Mouse (Mus musculus) retina, adult 2 months (tissue): ENCODE data around the gene Mbtps2.

Experiments
- DNase-seq: peaks from one replicate; pipeline ENCODE4 v3.0.0-alpha.2; 2012; ENCODE audit warnings: low read depth, low spot score

The Mbtps2 gene

GRCm38 (mm10) chrX:157501871-157502270, 96.6 kb downstream of the Mbtps2 start:
- DNase-seq = no peak

GRCm38 (mm10) chrX:157500004-157500403, 98.5 kb downstream of the Mbtps2 start:
- DNase-seq = no peak

DNA sequence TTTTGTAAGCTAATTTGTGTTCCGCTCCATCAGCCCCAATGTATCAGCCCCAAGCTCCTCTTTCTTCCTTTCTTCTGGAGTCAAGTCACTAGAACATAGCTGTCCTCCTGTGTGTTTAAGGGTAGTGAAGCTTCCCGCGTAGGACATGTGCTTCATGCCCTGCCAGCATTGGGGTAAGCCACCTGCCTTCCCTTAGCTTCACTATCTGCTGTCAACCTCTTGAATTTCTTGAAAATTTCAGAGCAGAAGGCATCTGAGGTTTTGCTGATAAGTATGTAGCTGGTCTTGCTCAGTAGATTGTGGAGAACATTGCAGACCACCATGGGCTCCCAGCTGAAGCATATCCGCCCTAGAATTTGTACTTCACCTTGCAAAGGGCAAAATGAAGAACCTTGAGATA, 105.4 kb downstream of the Mbtps2 start:
- no peak for DNase-seq

DNA sequence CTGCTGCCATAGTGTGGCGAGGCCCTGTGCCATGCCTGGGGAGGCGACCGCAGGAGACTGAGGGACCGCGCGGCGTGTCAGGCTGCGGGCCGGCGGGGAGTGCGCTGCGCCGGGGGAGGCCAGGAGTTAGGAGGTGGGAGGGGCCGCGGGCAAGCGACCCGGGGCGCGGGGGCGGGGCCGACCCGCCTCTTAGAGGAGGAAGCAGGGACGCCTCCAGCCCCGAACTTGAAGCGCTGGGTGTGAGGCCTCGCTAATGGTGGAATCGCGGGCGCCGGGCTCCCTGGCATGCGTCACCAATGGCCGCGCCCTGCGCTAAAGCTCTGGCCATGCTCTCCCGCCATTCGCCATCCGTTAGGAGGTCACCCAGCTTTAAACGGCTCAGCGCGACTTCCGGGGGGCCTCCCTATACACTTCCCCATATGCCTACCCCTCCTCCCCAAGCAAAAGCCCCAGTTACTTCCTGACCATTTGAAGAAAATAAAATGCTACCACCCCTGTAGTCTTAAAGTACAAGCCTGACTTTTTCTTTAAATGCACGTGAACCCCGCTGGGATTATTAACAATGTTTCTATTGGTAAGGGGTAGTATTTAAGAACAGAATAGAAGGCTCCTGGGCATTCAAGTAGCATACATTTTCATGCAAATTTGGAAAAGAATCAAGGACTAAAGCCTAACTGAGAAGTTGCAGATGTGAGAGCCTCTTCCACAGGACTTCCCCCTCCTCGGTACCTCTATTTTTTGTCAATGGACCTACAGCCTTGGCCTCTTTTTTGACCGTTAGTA, 106.4 kb downstream of the Mbtps2 start, which contains the start of gene Sms:
Gene Sms (minus strand): TSS at position 344 of the 783 bp plus-strand sequence.
- peak; percentile 41 for DNase-seq

DNA sequence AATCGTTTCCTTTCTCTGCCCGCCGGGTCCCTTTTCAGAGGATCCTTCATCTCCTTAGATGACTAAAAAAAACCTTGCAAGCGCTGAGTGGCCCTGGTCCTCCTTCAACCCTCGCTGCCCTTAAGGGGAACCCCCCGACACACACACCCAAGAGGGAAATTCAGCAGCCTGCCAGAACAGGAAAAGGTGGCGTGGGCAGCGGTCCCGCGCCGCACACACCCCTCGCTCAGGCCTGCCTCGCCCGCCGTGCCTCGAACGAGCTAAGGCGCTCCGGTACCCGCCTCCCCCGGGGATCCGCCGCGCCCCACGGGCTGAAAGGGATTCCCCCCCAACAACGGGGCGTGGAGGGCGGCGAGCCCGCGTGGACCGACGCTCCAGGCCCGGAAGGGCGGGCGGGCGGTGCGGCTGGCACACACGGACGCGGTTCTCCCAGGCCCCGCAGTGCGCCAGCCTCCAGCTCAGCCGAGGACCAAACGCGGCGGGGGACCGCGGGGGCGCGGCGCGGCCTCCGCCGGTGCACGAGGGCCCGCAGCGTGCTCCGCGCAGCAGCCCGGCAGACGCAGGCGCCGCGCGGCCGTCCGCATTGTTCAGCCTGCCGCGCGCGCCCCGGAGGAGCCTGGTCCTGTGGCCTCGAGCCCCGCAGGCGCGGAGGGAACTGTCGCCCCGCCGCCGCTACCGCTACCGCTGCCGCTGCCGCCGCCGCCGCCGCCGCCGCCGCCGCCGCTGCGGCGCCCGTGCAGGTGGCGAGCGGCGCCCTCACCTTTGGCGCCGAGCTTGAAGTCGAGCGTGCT, 107.2 kb downstream of the Mbtps2 start:
- DNase-seq = no peak

GRCm38 (mm10) chrX:157490769-157491144, 107.8 kb downstream of the Mbtps2 start:
- DNase-seq = no peak

DNA sequence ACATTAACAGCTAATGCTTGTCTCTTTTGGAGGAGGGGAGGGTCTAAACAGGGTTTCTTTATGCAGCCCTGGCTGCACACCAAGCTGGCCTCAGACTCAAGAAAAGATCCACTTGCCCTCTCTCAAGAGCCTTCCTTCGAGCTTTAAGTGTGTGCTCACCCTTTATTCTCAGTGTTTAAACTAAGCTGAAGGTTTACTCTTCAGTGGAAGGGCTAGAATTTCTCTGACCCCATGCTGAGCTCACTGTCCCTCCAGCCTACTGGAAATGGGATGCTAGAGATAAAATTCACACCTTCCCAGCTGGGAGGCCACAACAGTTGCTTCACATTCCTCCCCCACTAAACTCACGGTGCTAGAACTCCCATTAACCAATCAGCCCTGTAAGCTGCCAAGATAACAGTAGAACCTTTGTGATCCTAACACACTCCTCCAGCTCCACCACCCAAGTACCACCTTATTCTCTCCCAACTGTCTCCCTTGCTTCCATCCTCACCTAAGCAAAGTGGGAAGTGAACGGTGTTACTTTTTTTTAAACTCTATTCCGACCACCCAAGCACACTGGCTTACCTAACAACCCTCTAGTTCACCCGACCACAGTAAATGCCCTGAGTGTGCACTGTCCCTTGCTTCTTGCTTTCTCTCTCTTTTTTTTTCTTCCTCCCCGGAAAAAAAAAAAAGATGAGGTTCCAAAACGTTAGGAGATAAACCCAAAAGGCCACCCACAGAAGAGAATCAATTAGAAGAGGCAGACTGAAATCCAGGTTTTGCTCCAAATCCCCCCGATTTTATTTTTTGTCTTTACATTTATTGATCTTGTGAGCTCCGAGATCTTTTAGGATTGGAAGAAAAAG, 108.4 kb downstream of the Mbtps2 start:
- no peak for DNase-seq

DNA sequence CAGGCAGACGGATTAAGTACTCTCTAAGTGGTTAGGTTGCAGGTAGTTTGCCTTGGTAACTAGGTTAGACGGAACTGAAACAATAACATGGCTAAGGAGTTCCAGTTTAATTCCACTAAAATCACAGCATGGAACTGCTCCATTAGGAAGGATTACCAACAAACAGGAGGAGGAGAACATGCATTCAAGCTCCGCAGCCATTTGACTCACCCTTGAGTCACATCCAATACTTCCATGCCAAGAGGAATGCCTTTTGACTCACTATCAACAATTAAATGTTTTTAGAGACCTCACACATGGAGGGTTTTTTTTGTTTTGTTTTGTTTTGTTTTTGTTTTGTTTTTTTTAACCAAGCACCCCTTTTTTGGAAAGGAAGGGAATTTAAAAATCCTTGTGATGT, 109.7 kb downstream of the Mbtps2 start:
- no peak for DNase-seq

GRCm38 (mm10) chrX:157486765-157487164, 111.8 kb downstream of the Mbtps2 start:
- no peak for DNase-seq
